Mouse (Mus musculus): ENCODE measurements at regions not wholly inside any gene's neighbourhood (a gene's known extent, or its start where the extent isn't known, plus 50 kb on each side); places are given as distances from the start of the nearest gene placed in this dataset.

DNA sequence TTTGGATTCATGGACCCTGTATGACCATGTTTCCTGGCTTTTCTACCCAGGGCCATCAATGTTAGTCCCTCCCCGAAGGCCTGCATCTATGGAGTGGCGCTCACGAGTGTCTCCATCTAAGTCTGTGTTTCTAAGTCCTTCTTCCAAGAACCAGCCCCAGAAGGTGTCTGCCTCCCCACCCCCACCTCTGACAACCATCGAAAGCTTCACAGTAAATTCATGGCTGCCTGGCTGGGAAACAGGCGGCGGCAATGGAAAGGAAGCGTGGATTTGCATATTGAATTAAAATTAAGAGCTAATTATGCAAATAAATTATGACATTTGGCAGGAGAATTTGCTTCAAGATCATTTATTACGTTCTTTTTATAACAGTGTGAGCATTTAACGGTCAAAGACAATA, 83.9 kb downstream of the Hif1an start:
- peaks cover 58% of the 10 kb centered on the region for H3K27me3 ChIP-seq (ENCODE audit: control insufficient read depth, insufficient read depth, low read length)
- H3K36me3 ChIP-seq (ENCODE audit: control insufficient read depth, insufficient read depth, low read length), result no peaks in the 10 kb centered on the region
- no peaks in the 10 kb centered on the region for H3K4me1 ChIP-seq (ENCODE audit: control insufficient read depth, insufficient read depth, low read length)
- no peak overlapping the region for H3K27ac ChIP-seq (ENCODE audit: low read depth, low read length)
- no peak overlapping the region for H3K9ac ChIP-seq (ENCODE audit: low read depth, low read length)
- H3K9me3 ChIP-seq (replicated peaks; ENCODE audit: control insufficient read depth, low read length), result no peaks in the 10 kb centered on the region
- 61% methylated on average over 9 of the region's 9 CpGs for WGBS (ENCODE audit: insufficient replicate concordance)
- no peak for ATAC-seq (replicated peaks; ENCODE audit: insufficient number of reproducible peaks, low FRiP score, low TSS enrichment)
- no peak overlapping the region for H3K4me3 ChIP-seq (ENCODE audit: low read depth, low read length)
- no peak overlapping the region for H3K4me2 ChIP-seq

DNA sequence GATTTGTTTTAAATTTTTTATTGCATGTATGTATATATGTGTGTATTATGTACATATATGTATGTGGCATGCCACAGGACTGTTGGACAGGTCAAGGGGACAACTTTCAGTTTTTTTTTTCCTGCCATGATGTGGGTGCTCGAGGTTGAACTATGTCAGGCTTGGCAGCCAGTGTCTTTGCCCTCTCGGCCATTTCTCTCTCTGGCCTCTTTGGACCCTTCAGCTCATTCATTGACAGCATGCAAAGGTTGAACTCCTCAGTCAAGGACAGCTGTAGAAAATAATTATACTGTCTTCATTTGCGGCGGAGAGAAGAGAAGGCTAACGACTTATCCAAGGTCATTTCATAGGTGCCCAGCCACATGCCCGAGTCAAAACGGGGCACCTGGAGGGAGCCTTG, 86.6 kb downstream of the Hif1an start:
- Histone ChIP-seq H3K4me1 (ENCODE audit: control insufficient read depth, insufficient read depth, low read length) (no peaks in the 10 kb centered on the region), H3K9ac (ENCODE audit: low read depth, low read length) (no peak overlapping the region), H3K9me3 (replicated peaks; ENCODE audit: control insufficient read depth, low read length) (no peaks in the 10 kb centered on the region), H3K27ac (ENCODE audit: low read depth, low read length) (no peak overlapping the region), H3K36me3 (ENCODE audit: control insufficient read depth, insufficient read depth, low read length) (no peaks in the 10 kb centered on the region), H3K4me2 (no peak overlapping the region), H3K4me3 (ENCODE audit: low read depth, low read length) (no peak overlapping the region), H3K27me3 (ENCODE audit: control insufficient read depth, insufficient read depth, low read length) (peaks cover 61% of the 10 kb centered on the region)
- WGBS (ENCODE audit: insufficient replicate concordance), result 67% methylated on average over 7 of the region's 7 CpGs
- ATAC-seq (replicated peaks; ENCODE audit: insufficient number of reproducible peaks, low FRiP score, low TSS enrichment), result no peak

DNA sequence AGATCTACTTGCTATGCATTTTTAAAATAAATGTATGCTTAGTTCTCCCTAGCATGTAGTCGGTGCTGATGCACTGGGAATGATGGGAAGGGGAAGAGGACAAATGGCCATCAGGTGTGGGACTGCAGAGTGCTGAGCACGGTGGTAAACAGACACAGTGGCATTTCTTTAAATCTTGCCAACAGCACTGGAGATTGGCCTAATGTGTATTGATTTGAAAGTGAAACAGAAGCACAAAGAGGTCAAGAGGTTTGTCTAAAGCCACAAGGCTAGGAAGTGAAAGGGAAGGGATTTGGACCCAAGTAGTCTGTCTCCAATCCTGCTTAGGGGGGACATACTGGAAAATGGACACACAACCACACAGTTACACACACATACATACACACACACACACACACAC, 88.2 kb downstream of the Hif1an start:
- no peaks in the 10 kb centered on the region for H3K36me3 ChIP-seq (ENCODE audit: control insufficient read depth, insufficient read depth, low read length)
- no peaks in the 10 kb centered on the region for H3K9me3 ChIP-seq (replicated peaks; ENCODE audit: control insufficient read depth, low read length)
- H3K4me2 ChIP-seq, result no peak overlapping the region
- H3K4me3 ChIP-seq (ENCODE audit: low read depth, low read length), result no peak overlapping the region
- no peak overlapping the region for H3K9ac ChIP-seq (ENCODE audit: low read depth, low read length)
- ATAC-seq (replicated peaks; ENCODE audit: insufficient number of reproducible peaks, low FRiP score, low TSS enrichment), result no peak
- no peaks in the 10 kb centered on the region for H3K4me1 ChIP-seq (ENCODE audit: control insufficient read depth, insufficient read depth, low read length)
- WGBS (ENCODE audit: insufficient replicate concordance), result 32% methylated on average over 2 of the region's 2 CpGs
- no peak overlapping the region for H3K27ac ChIP-seq (ENCODE audit: low read depth, low read length)
- peaks cover 69% of the 10 kb centered on the region for H3K27me3 ChIP-seq (ENCODE audit: control insufficient read depth, insufficient read depth, low read length)

DNA sequence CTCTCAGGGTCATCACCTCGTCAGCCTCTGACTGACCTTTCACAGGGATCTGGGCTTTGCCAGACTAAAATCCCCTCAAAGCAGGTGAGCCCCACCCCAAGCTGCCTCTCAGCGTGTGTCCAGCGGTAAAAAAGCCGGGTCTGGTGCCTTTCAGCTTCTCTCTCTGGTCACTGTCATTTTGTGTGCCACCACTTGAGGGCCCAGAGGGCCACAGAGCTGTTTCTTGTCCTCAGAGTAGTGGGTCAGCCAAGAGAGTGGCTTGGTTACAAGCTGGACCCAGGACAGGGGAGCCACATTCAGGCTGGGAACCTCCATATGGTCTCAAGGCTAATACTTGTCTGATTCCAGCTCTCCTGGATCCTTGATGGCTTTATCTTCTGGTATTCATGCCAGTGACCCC, 89.0 kb downstream of the Hif1an start:
- no peaks in the 10 kb centered on the region for H3K9me3 ChIP-seq (replicated peaks; ENCODE audit: control insufficient read depth, low read length)
- no peak overlapping the region for H3K4me3 ChIP-seq (ENCODE audit: low read depth, low read length)
- 3% methylated on average over 4 of the region's 4 CpGs for WGBS (ENCODE audit: insufficient replicate concordance)
- no peaks in the 10 kb centered on the region for H3K4me1 ChIP-seq (ENCODE audit: control insufficient read depth, insufficient read depth, low read length)
- no peak overlapping the region for H3K9ac ChIP-seq (ENCODE audit: low read depth, low read length)
- H3K4me2 ChIP-seq, result no peak overlapping the region
- H3K27me3 ChIP-seq (ENCODE audit: control insufficient read depth, insufficient read depth, low read length), result peaks cover 77% of the 10 kb centered on the region
- no peak for ATAC-seq (replicated peaks; ENCODE audit: insufficient number of reproducible peaks, low FRiP score, low TSS enrichment)
- no peak overlapping the region for H3K27ac ChIP-seq (ENCODE audit: low read depth, low read length)
- no peaks in the 10 kb centered on the region for H3K36me3 ChIP-seq (ENCODE audit: control insufficient read depth, insufficient read depth, low read length)

DNA sequence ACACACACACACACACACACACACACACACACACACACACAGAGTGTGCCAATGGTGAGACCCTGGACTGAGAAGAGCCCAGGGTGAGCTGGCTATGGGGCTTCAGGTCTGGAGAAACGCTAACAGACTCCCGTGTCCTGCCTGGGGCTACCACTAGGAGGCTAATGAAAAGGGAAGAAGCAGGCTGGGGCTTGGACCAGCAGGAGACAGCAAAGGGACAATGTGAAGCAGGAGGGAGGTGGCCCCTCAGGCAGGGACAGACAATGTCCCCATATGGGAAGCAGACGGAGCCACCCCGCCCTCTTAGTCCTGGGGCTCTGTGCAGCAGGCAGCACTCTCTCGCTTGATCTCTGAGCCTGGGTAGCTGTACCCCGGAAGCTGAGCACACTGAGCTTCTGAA, 93.1 kb downstream of the Hif1an start:
- 6% methylated on average over 6 of the region's 6 CpGs for WGBS (ENCODE audit: insufficient replicate concordance)

DNA sequence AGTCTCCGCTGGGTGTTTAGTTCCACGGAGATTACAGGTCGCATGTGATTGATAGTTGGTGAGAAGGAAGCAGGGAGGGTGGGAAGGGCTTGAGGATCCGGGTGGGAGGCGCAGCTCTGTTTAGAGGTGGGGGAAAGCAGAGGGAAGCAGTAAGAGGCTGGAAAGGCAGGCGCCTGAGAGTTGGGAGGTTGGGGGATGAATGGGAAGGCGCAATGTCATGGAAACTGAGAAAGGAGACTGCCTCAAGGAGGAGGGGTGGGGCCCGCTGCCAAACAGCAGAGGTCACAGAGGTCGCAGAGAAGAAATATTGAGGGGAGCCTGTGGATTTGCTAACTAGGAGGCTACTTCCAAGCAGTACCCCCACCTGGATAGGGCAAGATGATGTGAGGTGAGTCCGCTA, 96.5 kb upstream of the Pax2 start:
- Histone ChIP-seq H3K27ac (ENCODE audit: low read depth, low read length) (no peak overlapping the region), H3K27me3 (ENCODE audit: control insufficient read depth, insufficient read depth, low read length) (peaks cover 64% of the 10 kb centered on the region), H3K9me3 (replicated peaks; ENCODE audit: control insufficient read depth, low read length) (no peaks in the 10 kb centered on the region), H3K36me3 (ENCODE audit: control insufficient read depth, insufficient read depth, low read length) (no peaks in the 10 kb centered on the region), H3K4me3 (ENCODE audit: low read depth, low read length) (no peak overlapping the region), H3K9ac (ENCODE audit: low read depth, low read length) (no peak overlapping the region), H3K4me2 (no peak overlapping the region), H3K4me1 (ENCODE audit: control insufficient read depth, insufficient read depth, low read length) (no peaks in the 10 kb centered on the region)
- no peak for ATAC-seq (replicated peaks; ENCODE audit: insufficient number of reproducible peaks, low FRiP score, low TSS enrichment)
- 19% methylated on average over 10 of the region's 10 CpGs for WGBS (ENCODE audit: insufficient replicate concordance)

More for the DNA sequence above, 93.1 kb downstream of the Hif1an start:
- no peak overlapping the region for H3K27ac ChIP-seq (ENCODE audit: low read depth, low read length)
- peaks cover 71% of the 10 kb centered on the region for H3K27me3 ChIP-seq (ENCODE audit: control insufficient read depth, insufficient read depth, low read length)
- no peak for ATAC-seq (replicated peaks; ENCODE audit: insufficient number of reproducible peaks, low FRiP score, low TSS enrichment)
- H3K9me3 ChIP-seq (replicated peaks; ENCODE audit: control insufficient read depth, low read length), result no peaks in the 10 kb centered on the region
- no peak overlapping the region for H3K4me3 ChIP-seq (ENCODE audit: low read depth, low read length)
- H3K4me1 ChIP-seq (ENCODE audit: control insufficient read depth, insufficient read depth, low read length), result no peaks in the 10 kb centered on the region
- no peak overlapping the region for H3K4me2 ChIP-seq
- no peak overlapping the region for H3K9ac ChIP-seq (ENCODE audit: low read depth, low read length)
- H3K36me3 ChIP-seq (ENCODE audit: control insufficient read depth, insufficient read depth, low read length), result no peaks in the 10 kb centered on the region

DNA sequence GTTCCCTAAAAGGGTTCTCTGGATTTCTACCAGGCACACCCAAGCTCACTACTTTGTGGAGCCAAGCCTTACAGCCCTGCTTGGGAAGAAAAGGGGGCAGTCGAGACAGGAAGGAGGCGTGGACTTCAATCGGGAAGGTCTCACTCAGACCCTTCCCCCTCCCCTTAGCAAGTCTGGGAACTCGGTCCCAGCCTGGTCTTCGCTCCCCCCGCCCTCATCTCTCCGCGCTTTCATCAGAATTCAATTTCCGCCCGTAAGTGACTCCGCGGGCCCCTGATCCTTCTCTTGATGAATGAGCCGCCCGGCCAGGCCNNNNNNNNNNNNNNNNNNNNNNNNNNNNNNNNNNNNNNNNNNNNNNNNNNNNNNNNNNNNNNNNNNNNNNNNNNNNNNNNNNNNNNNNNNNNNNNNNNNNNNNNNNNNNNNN, 86.3 kb upstream of the Pax2 start:
- ATAC-seq (replicated peaks; ENCODE audit: insufficient number of reproducible peaks, low FRiP score, low TSS enrichment), result no peak
- H3K9ac ChIP-seq (ENCODE audit: low read depth, low read length), result no peak overlapping the region
- WGBS (ENCODE audit: insufficient replicate concordance), result 0% methylated on average over 14 of the region's 14 CpGs
- H3K4me2 ChIP-seq, result peak overlapping the region; percentile 73
- peaks cover 79% of the 10 kb centered on the region for H3K27me3 ChIP-seq (ENCODE audit: control insufficient read depth, insufficient read depth, low read length)
- no peaks in the 10 kb centered on the region for H3K36me3 ChIP-seq (ENCODE audit: control insufficient read depth, insufficient read depth, low read length)
- no peak overlapping the region for H3K27ac ChIP-seq (ENCODE audit: low read depth, low read length)
- peaks cover 12% of the 10 kb centered on the region for H3K4me1 ChIP-seq (ENCODE audit: control insufficient read depth, insufficient read depth, low read length)
- H3K4me3 ChIP-seq (ENCODE audit: low read depth, low read length), result peak overlapping the region; percentile 27
- H3K9me3 ChIP-seq (replicated peaks; ENCODE audit: control insufficient read depth, low read length), result no peaks in the 10 kb centered on the region

DNA sequence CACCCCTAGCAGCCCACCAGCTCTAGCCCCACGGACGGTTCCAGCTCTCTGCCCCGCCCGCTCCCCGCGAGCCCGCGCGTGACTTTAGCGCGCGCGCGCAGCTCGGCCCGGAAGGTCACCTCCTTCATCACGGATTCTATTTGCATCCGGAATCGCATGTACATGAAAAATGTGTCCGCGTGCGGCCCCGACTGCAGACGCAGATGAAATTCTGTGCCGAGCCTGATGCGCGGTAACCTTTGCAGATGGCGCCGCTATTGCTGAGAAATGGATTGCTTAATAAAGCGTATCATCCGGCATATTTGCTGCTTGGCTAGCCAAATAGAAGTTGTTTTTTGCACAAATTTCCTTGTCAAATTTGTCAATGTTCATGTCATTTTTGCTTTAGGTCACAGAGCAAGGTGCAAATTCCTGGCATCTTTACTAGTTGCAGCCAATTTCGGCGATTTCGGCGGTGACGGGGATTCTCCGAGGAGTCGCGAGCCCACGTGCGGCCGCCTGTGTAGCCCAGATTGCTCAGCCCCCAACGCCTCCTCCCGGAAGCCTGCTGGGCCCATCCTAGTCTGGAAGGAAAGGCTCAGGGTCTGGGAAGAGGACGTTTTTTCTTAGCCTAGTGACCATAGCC, 81.1 kb upstream of the Pax2 start:
- Histone ChIP-seq H3K27ac (ENCODE audit: low read depth, low read length) (no peak overlapping the region), H3K4me3 (ENCODE audit: low read depth, low read length) (peak overlapping the region; percentile 18; the same call in 1 of the 2 replicates), H3K9me3 (replicated peaks; ENCODE audit: control insufficient read depth, low read length) (no peaks in the 10 kb centered on the region), H3K4me1 (ENCODE audit: control insufficient read depth, insufficient read depth, low read length) (peaks cover 12% of the 10 kb centered on the region), H3K9ac (ENCODE audit: low read depth, low read length) (no peak overlapping the region), H3K4me2 (peak overlapping the region; percentile 12; the same call in 1 of the 2 replicates), H3K27me3 (ENCODE audit: control insufficient read depth, insufficient read depth, low read length) (peaks cover 94% of the 10 kb centered on the region), H3K36me3 (ENCODE audit: control insufficient read depth, insufficient read depth, low read length) (no peaks in the 10 kb centered on the region)
- ATAC-seq (replicated peaks; ENCODE audit: insufficient number of reproducible peaks, low FRiP score, low TSS enrichment), result no peak
- 8% methylated on average over 45 of the region's 45 CpGs for WGBS (ENCODE audit: insufficient replicate concordance)

DNA sequence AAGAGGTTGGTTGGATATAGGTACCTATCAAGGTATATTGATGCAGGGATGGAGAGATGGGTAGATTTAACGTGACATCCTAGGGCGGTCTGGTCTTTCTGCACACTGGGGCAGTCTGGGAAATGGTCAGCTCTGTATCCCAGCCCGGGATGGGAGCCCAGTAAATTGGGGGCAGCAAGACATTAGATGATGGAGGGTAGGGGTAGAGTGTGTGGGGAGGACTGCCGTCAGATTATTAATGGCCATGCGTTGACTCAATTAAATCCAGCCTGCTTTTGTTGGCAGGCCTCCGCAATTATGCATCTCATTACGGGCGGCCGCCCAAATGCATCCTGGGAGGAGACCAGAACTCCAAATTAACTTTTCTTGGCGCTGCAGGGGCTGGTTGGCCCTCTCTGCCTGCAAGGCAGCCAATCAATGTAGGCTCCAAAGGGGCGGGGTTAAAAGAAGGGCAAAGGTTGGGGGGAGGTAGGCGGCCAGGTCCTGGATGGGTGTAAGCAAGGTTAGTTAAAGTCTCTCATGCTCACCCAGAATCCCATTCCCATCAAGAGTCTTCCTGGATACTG, 79.2 kb upstream of the Pax2 start:
- ATAC-seq (replicated peaks; ENCODE audit: insufficient number of reproducible peaks, low FRiP score, low TSS enrichment), result no peak
- Histone ChIP-seq H3K4me2 (no peak overlapping the region), H3K27ac (ENCODE audit: low read depth, low read length) (no peak overlapping the region), H3K9me3 (replicated peaks; ENCODE audit: control insufficient read depth, low read length) (no peaks in the 10 kb centered on the region), H3K36me3 (ENCODE audit: control insufficient read depth, insufficient read depth, low read length) (no peaks in the 10 kb centered on the region), H3K9ac (ENCODE audit: low read depth, low read length) (no peak overlapping the region), H3K4me3 (ENCODE audit: low read depth, low read length) (no peak overlapping the region), H3K27me3 (ENCODE audit: control insufficient read depth, insufficient read depth, low read length) (peaks cover 97% of the 10 kb centered on the region), H3K4me1 (ENCODE audit: control insufficient read depth, insufficient read depth, low read length) (peaks cover 4% of the 10 kb centered on the region; the same call in 1 of the 2 replicates)
- whole genome bisulfite sequencing (ENCODE audit: insufficient replicate concordance), result 7% methylated on average over 12 of the region's 12 CpGs
